Mouse (Mus musculus) gastrocnemius, postnatal 14 days (tissue): Measurements from ENCODE around the gene Lcn10. TPM values are rescaled to one million over a fixed set of nuclear protein-coding genes. Genes with fewer than 3 reads are reported as not detected.
"Not testable (repeated sequence)": the region's sequence is repeated elsewhere in the genome, so short reads cannot be mapped to it uniquely, and the experiment has no call there.

Source experiments
- DNase-seq: peaks from one replicate; pipeline ENCODE4 v3.0.0; 2021; ENCODE audit warnings: mixed read lengths
- intact Hi-C: fragments of 180-260 bp; cut with DNase I; formaldehyde crosslinking; loops from one replicate; pipeline ENCODE4 v1.15.1; 2025; ENCODE audit warnings: low total_unique reads
- long read RNA-seq, 2 experiments: library from polyadenylated mRNA; stranded (forward); transcript quantifications; one replicate each; pipeline ENCODE4 v2.0.0; 2021
- total RNA-seq, 2 experiments: library from RNA; stranded (reverse); gene quantifications; 2 replicates each; pipeline ENCODE4 v1.2.3; 2021

Gene Lcn10
- total RNA-seq: not detected
- long read RNA-seq, experiment 1: 0 reads
- long read RNA-seq, experiment 2: 0 reads

DNA sequence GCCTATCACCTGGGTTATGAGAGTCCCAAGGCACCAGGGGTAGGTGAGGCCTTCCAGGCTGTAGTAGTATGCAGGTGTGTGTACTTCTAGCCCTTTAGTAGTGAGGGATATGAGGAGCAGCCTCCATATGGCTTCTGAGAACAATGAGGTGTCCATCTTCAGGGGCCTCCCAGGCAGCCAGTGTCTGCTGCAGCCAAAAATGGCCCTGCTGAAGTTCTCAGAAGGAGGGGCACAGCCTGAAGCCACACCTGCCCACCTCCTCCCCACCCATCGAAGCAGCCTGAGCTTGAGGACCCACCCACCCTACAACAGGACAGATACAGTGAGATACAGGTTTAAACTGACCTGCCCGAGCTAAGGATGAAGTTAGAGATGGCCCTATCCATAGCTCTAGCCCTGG, at the start of gene Lcn10:
Gene Lcn10 (plus strand): TSS at position 301 of the 400 bp plus-strand sequence.
- intact Hi-C loops: no loop called here

DNA sequence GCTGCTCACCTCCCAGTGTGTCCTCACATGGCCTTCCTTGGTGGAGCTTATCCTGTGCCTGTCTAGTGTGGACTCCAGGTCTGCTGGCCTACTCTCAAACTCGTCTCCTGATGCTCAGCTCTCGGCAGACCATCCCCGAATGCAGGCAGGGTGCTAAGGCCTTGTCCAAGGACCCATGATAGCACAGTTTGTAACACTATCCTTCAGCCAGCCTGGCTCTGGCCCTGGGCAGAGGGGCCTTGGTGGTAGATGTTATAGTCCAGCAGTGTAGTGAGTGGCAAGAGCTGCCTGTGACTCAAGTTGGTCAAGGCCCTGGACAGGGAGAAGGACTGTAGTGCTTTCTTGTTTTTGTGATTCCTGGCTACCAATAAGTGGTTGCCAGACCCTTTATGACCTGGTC, 48.9 kb upstream of the Lcn10 start:
- no peak for DNase-seq
- intact Hi-C loops: loop anchor here (10.0 kb wide), 1 partner anchor 61 kb away; no protein-coding TSS in a partner anchor

More for the DNA sequence above, at the start of gene Lcn10:
- DNase-seq: no peak

DNA sequence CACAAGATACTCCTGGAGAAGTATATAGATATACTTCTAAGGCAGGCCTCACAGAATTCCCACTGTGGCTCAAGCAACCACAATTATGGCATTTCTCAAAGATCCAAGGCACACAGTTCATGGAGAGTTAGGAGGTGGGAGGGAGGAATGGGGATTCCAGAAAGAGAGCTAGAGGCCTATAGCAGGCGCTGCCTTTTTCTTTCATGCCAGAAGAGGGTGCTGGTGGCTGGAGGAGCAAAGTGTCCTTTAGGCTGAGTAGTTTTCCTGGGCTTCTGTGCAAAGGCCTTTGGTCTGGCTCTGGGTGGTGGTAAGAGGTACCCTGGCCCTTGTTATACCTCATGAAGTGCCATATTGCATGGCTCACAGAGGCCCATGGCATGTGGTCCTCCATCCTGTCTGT, 48.5 kb upstream of the Lcn10 start:
- no peak for DNase-seq
- intact Hi-C loops: loop anchor here (10.0 kb wide), 1 partner anchor 61 kb away; no protein-coding TSS in a partner anchor

DNA sequence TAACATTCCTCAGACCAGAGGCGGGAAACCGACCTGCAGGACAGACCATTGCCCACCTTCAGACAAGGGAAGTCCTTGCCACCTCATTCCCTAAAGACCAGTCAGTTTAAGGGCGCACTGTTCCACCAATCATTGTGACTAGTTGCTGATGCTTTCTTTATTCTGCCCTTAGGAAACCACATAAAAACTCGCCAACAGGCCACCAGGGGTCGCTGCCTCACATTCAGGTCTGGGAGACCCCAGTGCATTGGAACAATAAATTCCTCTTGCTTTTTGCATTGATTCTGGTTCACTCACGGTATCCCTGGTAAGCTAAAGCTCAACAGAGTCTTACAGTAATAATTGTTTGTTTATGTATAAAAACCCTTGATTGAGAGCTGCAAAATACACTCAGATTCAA, 42.6 kb upstream of the Lcn10 start:
- DNase-seq: no peak
- intact Hi-C loops: loop anchor here (10.0 kb wide), 1 partner anchor 55 kb away; no protein-coding TSS in a partner anchor

DNA sequence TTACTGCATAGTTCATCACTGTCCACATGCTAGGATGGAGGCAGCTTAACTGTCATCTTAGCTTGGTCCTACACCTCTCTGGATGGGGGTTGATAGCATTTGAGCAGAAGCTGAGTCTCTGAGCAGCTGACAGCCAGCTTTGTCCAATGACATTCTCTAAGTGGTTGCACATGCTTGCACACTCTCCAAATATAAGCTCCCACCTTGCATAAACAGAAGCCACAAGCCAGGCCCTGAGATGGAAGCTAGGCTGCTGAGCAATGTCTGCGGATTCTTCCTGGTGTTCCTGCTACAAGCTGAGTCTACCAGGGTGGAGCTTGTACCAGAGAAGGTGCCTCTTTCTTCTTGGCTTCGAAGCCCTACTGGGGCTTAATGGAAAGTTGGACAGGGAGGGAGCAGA, 29.6 kb upstream of the Lcn10 start, which contains the start of gene Lcn8:
Gene Lcn8 (plus strand): TSS at position 219 of the 400 bp plus-strand sequence.
- intact Hi-C loops: no loop called here
- no peak for DNase-seq

DNA sequence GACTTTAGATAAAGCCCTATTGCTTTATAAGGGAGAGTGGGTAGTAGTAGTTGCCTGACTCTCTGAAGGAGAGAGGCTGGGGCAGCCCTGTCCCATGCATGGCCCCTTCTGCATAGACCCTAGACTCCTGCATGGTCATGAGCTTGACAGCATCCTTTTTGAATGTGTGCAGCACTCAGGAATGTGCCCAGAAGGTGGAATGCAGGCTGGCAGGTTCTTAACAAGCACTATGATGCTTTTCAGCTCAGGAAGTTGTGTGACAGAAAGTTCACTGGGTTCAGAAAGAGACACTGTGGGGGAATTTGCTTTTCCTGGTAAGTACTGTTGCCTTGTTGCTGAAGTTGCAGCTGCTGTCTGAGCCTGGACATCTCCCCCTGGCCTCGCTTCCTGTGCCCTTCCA, 28.0 kb upstream of the Lcn10 start:
- intact Hi-C loops: no loop called here
- no peak for DNase-seq

DNA sequence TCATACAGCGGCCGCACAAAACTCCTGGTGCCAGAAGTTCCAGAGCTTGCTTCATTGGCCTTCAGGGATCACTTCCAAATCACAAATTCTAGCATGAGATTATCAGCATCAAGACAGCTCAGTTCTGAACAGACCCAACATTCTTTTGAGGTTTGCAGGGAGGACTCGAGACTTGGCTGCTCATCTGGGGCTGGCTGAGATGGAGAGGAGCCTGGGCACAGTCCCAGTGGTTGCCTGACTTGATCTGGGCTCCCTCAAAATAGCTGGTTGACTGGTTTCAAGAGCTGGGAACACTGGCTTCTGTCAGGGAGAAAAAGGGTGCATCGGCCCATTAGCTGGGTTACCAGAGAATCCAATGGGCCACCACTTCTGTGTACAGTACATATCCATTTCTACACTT, 25.8 kb upstream of the Lcn10 start:
- peak; percentile 38 for DNase-seq

DNA sequence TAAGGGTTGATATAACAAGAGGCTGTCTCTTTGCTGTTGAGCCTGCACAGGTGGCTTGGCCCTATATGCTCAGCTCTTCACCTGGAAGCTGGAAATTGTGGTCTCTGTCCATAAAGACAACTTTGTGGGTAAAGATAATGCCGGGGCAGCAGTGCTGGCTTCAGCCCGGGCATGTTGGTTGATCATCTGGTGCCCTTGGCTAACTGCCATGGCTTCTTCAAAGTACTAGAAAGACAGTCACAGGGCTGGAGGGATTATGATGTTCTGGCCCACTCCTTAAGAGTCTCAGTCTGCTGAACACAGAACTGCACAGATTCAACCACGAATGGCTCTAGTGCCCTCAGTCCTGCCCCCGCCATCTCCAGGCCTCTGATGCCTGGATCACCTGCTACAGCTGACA, 25.3 kb upstream of the Lcn10 start:
- no peak for DNase-seq
- intact Hi-C loops: no loop called here

More for the DNA sequence above, 25.8 kb upstream of the Lcn10 start:
- intact Hi-C loops: no loop called here

DNA sequence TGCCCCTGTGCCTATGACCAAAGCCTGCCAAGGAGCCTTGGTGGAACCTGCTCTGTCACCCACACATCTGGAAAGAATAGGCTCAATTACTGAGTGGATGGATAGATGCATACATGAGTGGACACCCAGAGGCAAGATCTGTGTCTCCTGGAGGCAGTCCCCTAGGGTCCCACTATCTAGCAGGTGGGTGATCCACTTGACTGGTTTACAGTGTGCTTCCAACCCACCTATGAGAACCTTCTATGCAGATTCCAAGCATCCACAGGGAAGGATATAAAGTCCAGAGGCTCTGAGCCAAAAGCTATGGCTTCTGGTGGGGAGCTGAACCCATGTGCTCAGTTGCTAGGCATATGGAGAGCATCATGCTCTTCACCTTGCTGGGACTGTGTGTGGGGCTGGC, 24.9 kb upstream of the Lcn10 start, which contains the start of gene Lcn5:
Gene Lcn5 (plus strand): TSS at position 301 of the 400 bp plus-strand sequence.
- no peak for DNase-seq
- intact Hi-C loops: no loop called here

DNA sequence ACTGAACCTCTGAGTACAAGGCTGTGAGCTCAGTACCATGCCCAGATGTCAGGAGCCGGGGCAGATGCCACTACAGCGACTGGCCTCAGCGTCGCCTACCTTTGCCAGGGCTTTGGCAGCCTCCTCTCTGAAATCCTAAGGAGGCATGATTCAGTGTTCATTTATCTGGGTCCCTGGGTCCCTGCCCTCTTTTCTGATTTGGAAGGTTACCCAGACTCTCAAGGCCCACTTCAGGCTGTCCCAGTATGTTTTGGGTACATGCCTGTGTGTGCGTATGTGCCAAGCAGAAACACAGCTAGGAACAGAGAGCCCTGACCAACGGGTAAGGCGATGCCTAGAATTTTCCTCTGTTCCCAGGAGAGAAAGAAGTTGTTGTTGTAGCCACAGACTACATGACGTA, 22.2 kb upstream of the Lcn10 start:
- intact Hi-C loops: no loop called here
- DNase-seq: no peak

DNA sequence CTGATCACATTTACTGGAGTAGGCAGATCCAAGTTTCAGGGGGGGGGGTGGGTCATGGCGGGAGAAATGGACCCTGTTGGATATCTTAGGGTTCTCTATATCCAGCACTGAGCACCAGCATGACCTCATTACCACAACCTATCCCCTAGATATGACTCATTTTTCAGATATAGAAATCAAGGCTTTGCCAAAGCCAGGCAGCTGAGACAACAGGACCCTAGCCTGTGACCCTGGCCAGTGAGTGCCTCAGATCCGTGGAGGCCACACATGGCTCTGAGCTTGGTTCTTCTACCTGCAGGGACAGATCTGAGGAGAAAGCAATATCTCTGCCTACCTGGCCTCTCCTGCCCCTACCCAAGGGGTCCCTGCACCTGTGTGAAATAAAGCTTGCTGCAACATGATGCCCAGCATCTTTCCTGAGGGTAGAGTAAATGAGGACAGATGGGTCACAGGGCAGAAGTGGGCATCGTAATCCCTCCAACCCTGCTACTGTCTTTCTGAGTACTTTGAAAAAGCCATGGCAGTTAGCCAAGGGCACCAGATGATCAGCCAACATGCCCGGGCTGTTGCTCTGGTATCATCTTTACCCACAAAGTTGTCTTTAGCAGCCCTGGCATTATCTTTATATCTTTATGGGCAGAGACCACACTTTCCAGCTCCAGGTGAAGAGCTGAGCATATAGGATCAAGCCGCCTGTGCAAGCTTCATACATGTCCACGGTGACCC, 21.1 kb upstream of the Lcn10 start:
- no peak for DNase-seq
- intact Hi-C loops: no loop called here

DNA sequence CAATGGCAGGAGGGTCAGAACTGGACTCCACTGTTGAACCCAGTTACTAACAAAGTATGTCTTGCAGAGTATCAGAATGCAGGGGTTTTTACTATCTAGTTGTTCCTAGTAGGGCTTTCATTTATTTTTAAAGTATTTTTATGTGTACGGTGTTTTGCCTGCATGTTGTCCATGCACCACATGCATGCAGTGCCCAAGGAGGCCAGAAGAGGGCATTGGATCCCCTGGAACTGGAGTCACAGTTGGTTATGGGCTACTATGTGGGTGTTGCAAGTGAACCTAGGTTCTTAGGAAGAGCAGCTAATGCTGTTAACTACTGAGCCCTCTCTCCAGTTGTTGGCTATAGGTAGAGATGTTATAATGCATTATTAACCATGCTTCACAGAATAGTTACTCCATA, 19.0 kb upstream of the Lcn10 start:
- peak; percentile 50 for DNase-seq

DNA sequence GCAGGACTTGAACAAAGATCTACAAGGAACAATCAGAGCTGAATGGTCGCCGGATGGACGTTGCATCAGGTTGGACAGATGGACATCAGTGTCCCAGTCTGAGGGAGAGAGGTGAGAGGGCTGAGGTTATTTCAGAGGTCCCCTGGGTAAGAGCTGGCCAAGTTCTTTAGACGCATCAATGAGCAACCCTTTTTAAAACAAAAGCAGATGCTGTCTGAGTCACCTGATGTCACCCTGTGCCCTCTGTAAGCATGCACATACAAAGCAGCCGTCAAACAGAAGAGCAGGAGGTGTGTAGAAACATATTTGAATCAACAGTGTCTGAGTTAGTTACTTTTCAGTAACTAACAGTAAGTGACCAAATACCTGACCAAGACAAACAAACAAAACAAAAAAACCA, 18.4 kb upstream of the Lcn10 start:
- DNase-seq: no peak
- intact Hi-C loops: no loop called here

More for the DNA sequence above, 19.0 kb upstream of the Lcn10 start:
- intact Hi-C loops: no loop called here

DNA sequence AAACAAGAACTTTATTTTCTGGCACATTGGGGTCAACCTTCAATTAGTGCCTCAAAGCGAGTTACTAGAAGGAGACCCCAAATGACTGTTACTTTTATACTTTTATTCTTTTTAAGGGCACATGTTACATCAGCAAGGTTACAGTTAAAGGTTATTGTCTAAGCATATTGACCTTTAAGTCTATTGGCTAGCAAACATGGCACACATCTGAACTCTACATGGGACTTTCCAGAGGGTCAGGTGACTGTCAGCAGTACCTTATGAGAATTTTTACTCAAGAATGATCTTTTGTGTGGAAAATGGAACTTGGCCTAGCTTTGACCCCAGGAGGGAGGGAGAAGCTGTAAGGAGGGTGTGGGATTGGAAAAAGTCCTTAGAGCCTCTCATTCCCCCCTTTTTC, 16.0 kb upstream of the Lcn10 start:
- intact Hi-C loops: no loop called here

DNA sequence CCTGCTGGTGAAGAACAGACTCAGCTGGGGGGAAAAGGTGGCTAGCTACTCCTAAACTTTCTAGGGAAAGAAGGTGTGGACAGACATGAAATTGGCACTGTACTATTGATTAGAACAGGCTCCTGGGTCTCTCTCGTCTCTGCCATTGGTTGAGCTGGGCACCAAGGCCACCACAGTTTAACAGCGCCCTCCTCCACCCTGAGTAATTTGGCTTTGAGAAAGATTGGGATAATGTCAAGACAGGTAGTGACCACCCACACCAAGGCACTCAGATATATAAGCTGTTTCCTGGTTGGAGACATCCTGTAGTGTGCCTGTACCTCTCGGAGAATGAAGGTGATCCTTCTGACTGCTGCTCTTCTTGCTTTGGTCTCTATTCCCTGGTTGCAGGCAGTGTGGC, 6.0 kb upstream of the Lcn10 start, which contains the start of gene Lcn6:
Gene Lcn6 (plus strand): TSS at position 301 of the 400 bp plus-strand sequence.
- no peak for DNase-seq
- intact Hi-C loops: no loop called here

More for the DNA sequence above, 16.0 kb upstream of the Lcn10 start:
- no peak for DNase-seq

DNA sequence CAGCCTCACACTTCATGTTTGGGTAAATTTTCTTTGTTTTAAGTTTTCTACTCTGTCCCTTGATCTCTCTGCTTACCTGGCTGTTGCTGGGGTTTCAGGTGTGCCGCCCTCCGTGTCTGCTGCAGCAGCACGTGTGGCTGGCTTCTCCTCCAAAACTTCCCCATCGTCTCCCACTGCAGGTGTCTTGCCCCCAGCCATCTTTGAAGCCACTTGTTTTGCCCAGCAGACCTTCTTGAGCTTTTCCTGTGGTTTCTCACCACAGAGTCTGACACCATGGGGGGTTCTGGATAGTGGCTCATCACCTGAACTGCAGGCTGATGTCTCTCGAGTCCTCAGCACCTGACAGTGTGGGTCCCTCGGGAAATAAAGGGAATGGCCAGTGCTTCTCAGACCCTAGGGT, 3.0 kb upstream of the Lcn10 start:
- DNase-seq: no peak
- intact Hi-C loops: no loop called here

DNA sequence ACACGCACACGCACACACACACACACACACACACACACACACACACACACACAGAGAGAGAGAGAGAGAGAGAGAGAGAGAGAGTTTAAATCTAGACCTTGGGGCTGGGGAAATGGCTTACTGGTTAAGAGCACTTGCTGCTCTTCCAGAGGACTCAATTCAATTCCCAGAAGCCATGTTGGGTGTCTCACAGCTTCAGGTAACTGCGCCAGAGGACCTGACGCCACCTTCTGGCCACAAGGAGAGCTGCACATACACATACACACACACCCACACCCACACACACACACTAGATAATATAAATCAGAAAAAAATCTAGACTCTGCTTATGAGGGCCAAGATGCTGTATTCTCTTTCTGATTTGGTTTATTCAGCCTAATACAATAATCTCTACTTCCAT, 4.4 kb downstream of the Lcn10 start:
- intact Hi-C loops: no loop called here
- no peak for DNase-seq

DNA sequence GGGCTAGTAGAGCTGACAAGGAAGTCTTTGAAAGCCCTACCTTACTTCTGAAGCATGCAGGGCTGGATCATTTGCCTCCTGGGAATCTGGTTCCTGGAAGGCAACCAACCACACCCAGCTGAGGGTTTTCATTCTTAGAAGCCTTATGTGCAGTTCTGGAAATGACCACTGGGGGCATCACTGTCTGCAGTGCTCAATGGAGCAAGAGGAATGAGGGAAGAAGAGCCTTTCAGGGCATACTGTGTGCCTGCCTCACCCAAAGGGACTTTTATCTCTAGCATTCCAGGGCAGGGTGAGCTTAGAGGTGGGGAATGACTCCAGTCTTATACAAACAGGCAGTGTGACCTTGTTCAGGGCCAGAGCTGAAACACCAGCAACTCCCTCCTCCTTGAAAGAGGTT, 12.1 kb downstream of the Lcn10 start:
- DNase-seq: peak; percentile 66
- intact Hi-C loops: loop anchor here (10.0 kb wide), 1 partner anchor 60 kb away; no protein-coding TSS in a partner anchor

DNA sequence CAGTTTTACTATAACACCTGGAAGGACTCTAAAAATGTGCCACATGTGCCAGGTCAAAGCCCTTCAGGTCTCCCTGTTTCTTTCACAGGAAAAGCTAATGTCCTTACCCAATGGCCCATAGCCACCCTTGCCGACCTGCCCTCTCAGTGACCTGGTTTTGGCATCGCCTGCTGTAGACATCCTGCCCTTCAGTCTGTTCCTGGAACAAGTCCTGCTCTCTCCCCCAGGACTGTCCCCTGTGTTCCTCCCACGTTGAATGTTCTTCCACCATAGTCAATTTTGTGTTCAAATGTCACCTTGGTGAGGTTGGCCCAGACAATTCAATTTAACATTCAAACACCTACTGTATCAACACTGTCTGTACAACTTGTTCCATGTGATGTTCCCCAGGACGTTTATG, 14.4 kb downstream of the Lcn10 start:
- DNase-seq: no peak

DNA sequence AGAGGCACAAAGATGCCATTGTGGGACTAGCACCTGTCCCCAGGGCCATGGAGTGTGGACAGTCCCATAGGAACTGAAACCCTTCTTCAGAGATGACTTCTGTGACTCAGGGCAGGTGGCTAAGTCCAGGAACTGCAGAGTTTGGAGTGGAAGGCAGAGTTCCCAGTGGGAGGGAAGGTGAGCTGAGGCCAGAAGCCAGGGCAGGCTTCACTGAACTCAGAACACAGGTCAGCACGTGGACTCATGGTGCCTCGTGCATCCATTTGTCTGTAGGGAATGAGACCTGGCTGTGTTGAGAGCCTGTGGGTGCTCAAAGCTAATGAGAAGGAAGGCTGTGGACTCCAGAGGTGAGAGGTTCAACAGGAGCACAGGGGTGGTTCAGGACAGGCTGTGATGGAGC, 16.2 kb downstream of the Lcn10 start:
- DNase-seq: no peak
- intact Hi-C loops: loop anchor here (10.0 kb wide), 1 partner anchor 64 kb away; no protein-coding TSS in a partner anchor

More for the DNA sequence above, 14.4 kb downstream of the Lcn10 start:
- intact Hi-C loops: loop anchor here (10.0 kb wide), 1 partner anchor 62 kb away; no protein-coding TSS in a partner anchor

DNA sequence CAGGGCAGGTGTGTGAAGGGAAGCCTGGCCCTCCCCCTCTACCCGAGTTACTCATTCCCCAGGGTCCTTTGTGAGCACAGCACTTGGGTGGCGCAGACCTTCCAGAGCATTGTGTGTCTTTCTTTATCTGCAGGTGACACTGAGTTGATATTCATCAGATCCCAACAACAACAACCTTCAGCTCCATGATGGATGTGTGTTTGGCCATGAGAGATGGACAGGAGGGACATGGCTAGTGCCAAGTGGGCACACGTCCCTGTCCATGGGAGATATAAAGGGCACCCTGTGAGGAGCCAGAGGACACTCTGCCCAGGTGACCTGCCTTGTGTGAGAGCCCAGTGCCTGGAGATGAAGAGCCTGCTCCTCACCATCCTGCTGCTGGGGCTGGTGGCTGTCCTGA, 17.2 kb downstream of the Lcn10 start, which contains the start of gene Obp2a:
Gene Obp2a (plus strand): TSS at position 301 of the 400 bp plus-strand sequence.
- not testable (repeated sequence) for DNase-seq
- intact Hi-C loops: loop anchor here (10.0 kb wide), 1 partner anchor 65 kb away; no protein-coding TSS in a partner anchor
